Mouse (Mus musculus) midbrain, embryonic 11.5 days (tissue): ENCODE measurements at regions not wholly inside any gene's neighbourhood (a gene's known extent, or its start where the extent isn't known, plus 50 kb on each side); places are given as distances from the start of the nearest gene placed in this dataset.

Experiments used
- ATAC-seq: fragments of 200-750 bp; cut with Nextera tagmentation; 2 replicates; pipeline ENCODE4 v1.8.0; 2017; ENCODE audit warnings: moderate TSS enrichment, moderate library complexity; ENCODE audit not compliant: low FRiP score
- DNase-seq: peaks from one replicate; pipeline ENCODE4 v3.0.0; 2015; ENCODE audit warnings: low spot score; ENCODE audit errors: missing footprints
- H3K27ac ChIP-seq: fragments of 300-500 bp; sonication (generic); 2 replicates; pipeline ENCODE4 v1.5.1; 2014; ENCODE audit warnings: low read depth, low read length
- H3K27me3 ChIP-seq: fragments of 300-500 bp; sonication (generic); 2 replicates; pipeline ENCODE4 v1.6.1; 2014; ENCODE audit warnings: mild to moderate bottlenecking, low read length, moderate library complexity, mixed read lengths; ENCODE audit not compliant: control insufficient read depth, insufficient read depth
- H3K36me3 ChIP-seq: fragments of 300-500 bp; sonication (generic); 2 replicates; pipeline ENCODE4 v1.6.1; 2014; ENCODE audit warnings: mild to moderate bottlenecking, low read length, moderate library complexity, mixed read lengths; ENCODE audit not compliant: control insufficient read depth, insufficient read depth
- H3K4me1 ChIP-seq: fragments of 300-500 bp; sonication (generic); 2 replicates; pipeline ENCODE4 v1.6.1; 2014; ENCODE audit warnings: low read length; ENCODE audit not compliant: control insufficient read depth, insufficient read depth
- H3K4me2 ChIP-seq: fragments of 300-500 bp; sonication (generic); 2 replicates; pipeline ENCODE4 v1.6.1; 2014; ENCODE audit warnings: mild to moderate bottlenecking, moderate library complexity
- H3K4me3 ChIP-seq: fragments of 300-500 bp; sonication (generic); 2 replicates; pipeline ENCODE4 v1.5.1; 2014; ENCODE audit warnings: low read depth, low read length
- H3K9ac ChIP-seq: fragments of 300-500 bp; sonication (generic); 2 replicates; pipeline ENCODE4 v1.6.1; 2014; ENCODE audit warnings: low read length
- H3K9me3 ChIP-seq: fragments of 300-500 bp; sonication (generic); 2 replicates; pipeline ENCODE4 v1.6.1; 2016; ENCODE audit warnings: low read length; ENCODE audit not compliant: control insufficient read depth
- WGBS: fragments of 180-500 bp; shearing (Covaris S2); extraction: QIAGEN DNeasy Blood & Tissue Kit; methylation state at CpG from one replicate; pipeline ENCODE4 v1.1.7; 2014; 5-methylcytosine and 5-hydroxymethylcytosine counted together

DNA sequence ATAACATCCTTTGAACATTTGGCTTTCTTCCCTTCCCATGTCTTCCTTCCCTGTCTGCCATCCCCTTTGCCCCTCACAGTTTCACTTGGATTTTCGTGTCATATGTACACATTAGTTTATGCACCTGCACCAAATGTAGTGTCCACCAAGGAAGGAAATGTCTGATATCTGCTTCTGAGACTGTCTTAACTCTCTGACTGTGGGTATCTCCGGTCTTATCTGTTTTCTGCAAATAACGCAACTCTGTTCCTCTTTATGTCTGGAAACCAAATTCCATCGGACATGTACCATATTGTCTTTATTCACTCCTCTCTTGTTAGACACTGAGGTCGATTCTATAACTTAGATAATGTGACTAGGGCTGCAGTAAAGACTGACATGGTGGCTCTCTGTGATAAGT, 113.6 kb downstream of the Tmem30b start:
- H3K9ac ChIP-seq: no peak overlapping the region
- no peak overlapping the region for H3K4me2 ChIP-seq
- ATAC-seq (no peak), DNase-seq (no peak)
- H3K9me3 ChIP-seq: no peaks in the 10 kb centered on the region
- H3K4me1 ChIP-seq: no peaks in the 10 kb centered on the region
- no peak overlapping the region for H3K4me3 ChIP-seq
- no peaks in the 10 kb centered on the region; the same call in 1 of the 2 replicates for H3K27me3 ChIP-seq
- H3K36me3 ChIP-seq: no peaks in the 10 kb centered on the region
- WGBS: 86% methylated on average over 5 of the region's 5 CpGs
- H3K27ac ChIP-seq: no peak overlapping the region

DNA sequence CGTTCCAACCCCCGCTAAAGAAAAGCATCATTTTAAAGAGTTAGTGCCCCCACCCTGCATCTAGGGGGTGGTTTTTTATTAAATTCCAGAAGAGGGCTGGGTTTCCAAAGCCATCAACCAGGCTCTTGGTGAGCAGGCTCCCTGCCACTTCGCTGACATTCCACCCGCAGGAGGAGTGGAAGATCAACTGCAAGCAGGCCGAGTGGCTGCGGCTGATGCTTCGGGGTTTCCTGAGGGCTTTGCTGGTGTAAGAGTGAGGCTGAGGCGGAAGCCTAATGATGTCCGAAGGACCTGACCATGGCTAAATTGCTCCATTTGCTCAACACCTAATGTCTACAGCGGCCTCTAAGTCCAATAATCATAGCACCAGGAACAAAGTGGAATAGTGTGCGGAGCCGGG, 118.0 kb downstream of the Tmem30b start:
- H3K4me3 ChIP-seq: no peak overlapping the region
- no peak overlapping the region for H3K27ac ChIP-seq
- DNase-seq (no peak), ATAC-seq (no peak)
- no peak overlapping the region for H3K9ac ChIP-seq
- no peaks in the 10 kb centered on the region for H3K36me3 ChIP-seq
- H3K4me2 ChIP-seq: no peak overlapping the region
- no peaks in the 10 kb centered on the region for H3K4me1 ChIP-seq
- no peaks in the 10 kb centered on the region for H3K9me3 ChIP-seq
- H3K27me3 ChIP-seq: no peaks in the 10 kb centered on the region; the same call in 1 of the 2 replicates
- 67% methylated on average over 12 of the region's 12 CpGs for WGBS

DNA sequence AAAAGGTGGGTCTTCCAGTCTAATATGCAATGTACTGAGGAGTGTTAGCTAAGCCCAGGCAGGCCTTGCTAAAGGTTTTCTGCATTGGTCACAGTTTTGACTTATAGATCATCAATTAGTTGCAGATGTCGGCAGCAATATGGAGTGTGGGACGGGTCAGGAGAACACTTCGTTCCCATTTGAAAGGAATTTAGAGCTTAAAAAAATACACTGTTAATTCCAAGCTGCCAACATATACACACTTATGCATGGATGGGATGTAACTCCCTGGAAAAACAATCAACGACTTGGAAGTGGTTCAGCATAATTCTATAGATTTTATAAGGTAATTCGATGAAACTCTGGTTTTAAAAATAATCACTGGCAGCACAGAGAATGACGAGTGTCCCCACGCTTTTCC, 121.4 kb downstream of the Tmem30b start:
- Histone ChIP-seq H3K9ac (no peak overlapping the region), H3K9me3 (no peaks in the 10 kb centered on the region), H3K4me1 (no peaks in the 10 kb centered on the region), H3K36me3 (no peaks in the 10 kb centered on the region), H3K4me2 (no peak overlapping the region), H3K27me3 (no peaks in the 10 kb centered on the region; the same call in 1 of the 2 replicates), H3K4me3 (no peak overlapping the region), H3K27ac (no peak overlapping the region)
- ATAC-seq (no peak), DNase-seq (no peak)
- WGBS: 87% methylated on average over 7 of the region's 7 CpGs

DNA sequence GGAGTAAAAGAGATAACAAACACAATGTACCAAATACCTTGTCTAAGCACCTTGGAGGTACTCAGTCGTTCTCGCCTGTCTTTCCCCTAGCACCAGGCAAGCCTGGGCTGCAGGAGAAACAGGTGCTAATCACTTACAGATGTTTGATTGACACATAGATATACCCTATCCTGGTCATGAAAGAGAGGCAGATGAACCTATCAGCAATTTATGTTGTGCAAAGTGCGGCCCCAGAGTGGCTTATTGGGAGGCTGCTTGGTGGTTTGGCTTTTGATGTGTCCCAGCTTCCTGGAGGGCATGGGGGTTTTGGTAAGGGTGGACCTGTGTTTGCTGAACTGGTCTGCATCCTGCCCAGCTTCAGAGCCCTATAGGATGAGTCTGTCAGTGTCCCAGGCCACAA, 129.1 kb downstream of the Tmem30b start:
- no peak overlapping the region for H3K4me2 ChIP-seq
- ATAC-seq (no peak), DNase-seq (peak; percentile 47)
- no peaks in the 10 kb centered on the region for H3K36me3 ChIP-seq
- no peaks in the 10 kb centered on the region for H3K27me3 ChIP-seq
- 81% methylated on average over 3 of the region's 3 CpGs for WGBS
- no peak overlapping the region for H3K27ac ChIP-seq
- no peak overlapping the region for H3K9ac ChIP-seq
- no peaks in the 10 kb centered on the region for H3K9me3 ChIP-seq
- no peak overlapping the region for H3K4me3 ChIP-seq
- H3K4me1 ChIP-seq: no peaks in the 10 kb centered on the region

DNA sequence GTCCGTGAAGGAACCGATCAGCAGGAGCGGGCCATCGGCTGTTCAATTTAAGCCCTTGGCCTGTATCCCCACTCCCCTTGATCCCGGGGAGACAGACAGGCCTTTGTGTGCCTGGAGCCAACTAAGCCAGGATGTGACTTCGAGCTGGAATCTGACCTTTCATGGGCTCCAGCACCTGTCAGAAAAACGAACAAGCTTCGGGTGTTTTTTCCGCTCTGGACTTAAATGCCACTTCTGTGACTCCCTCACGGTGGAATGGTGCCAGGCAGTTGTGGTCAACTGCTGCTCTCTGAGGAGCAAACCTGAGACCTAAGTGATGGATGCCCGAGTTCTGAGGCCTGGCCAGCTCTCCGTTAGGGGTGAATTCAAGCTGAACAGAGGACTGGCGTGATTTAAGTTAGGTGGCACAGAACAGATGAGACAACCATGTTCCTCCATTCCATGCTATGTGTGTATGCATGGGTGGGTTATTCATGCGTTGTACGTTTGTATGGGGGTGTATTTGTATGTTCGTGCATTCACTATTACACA, 129.8 kb downstream of the Tmem30b start:
- peak; percentile 84 for DNase-seq

DNA sequence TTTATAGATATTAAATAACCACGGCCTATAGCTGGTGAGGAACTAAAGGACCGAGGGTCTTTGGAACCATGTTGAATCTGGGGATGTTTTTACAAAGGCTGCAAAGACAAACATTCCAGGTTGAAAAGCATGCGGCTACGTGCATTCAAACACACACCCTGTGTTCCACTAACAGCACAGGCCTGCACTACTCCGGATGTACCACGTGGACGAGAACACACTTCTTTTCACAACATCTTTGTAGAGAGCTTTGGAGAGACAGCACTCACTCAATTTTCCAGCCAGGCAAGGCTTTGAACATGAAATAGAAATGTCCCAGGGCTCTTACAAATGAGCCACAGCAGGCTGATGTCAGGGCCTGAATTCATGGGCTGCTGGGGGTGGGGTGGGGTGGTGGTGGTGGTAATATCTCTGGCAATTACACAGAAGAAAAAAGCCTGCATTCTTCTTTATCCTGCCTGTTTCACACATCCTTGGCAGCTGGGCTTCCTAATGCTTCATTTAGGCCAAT, 129.3 kb downstream of the Slc38a6 start:
- Histone ChIP-seq H3K36me3 (no peaks in the 10 kb centered on the region), H3K4me1 (no peaks in the 10 kb centered on the region), H3K9me3 (no peaks in the 10 kb centered on the region), H3K27me3 (no peaks in the 10 kb centered on the region), H3K27ac (no peak overlapping the region), H3K4me2 (no peak overlapping the region), H3K4me3 (no peak overlapping the region), H3K9ac (no peak overlapping the region)
- 78% methylated on average over 7 of the region's 7 CpGs for WGBS
- ATAC-seq: no peak
- DNase-seq: peak; percentile 77

More for the DNA sequence above, 129.8 kb downstream of the Tmem30b start:
- Histone ChIP-seq H3K36me3 (no peaks in the 10 kb centered on the region), H3K4me2 (no peak overlapping the region), H3K27ac (no peak overlapping the region), H3K9me3 (no peaks in the 10 kb centered on the region), H3K4me1 (no peaks in the 10 kb centered on the region), H3K27me3 (no peaks in the 10 kb centered on the region), H3K4me3 (no peak overlapping the region), H3K9ac (no peak overlapping the region)
- 55% methylated on average over 16 of the region's 16 CpGs for WGBS
- ATAC-seq: no peak

DNA sequence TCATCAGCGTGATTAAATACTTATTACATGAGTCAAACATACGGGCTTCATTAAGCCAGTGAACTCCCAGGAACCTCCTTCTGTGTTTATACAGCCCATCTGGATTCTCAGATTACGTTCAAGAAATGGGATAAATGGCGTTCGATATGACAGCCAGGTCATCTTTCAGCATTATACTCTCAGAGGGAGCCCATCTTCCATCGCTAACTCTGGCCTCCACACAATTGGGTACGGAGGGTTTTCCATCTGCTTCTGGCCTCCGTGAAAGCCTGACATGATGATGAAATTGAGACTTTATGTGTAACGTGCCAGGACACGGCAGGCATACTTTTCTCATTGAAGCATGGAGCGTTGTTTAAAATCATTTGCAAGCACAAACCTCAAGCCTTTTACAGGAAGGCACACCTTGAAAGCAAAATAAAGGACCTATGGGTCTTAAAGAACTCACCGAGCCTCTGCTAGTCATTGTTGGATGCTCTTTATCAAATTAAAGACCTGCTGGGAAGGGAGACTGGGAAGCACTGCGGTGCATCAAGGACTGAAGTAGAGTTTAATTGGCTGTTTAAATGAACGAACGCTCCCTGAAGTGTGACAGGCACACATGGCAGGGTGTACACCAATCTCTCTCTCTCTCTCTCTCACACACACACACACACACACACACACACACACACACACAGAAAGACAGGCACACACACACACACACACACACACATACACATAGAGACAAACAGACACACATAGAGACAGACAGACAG, 127.0 kb downstream of the Slc38a6 start:
- Histone ChIP-seq H3K4me1 (no peaks in the 10 kb centered on the region), H3K27me3 (no peaks in the 10 kb centered on the region), H3K9me3 (no peaks in the 10 kb centered on the region), H3K9ac (no peak overlapping the region), H3K4me3 (no peak overlapping the region), H3K4me2 (no peak overlapping the region), H3K36me3 (no peaks in the 10 kb centered on the region), H3K27ac (no peak overlapping the region)
- 72% methylated on average over 15 of the region's 15 CpGs for WGBS
- DNase-seq: peak; percentile 44
- no peak for ATAC-seq

DNA sequence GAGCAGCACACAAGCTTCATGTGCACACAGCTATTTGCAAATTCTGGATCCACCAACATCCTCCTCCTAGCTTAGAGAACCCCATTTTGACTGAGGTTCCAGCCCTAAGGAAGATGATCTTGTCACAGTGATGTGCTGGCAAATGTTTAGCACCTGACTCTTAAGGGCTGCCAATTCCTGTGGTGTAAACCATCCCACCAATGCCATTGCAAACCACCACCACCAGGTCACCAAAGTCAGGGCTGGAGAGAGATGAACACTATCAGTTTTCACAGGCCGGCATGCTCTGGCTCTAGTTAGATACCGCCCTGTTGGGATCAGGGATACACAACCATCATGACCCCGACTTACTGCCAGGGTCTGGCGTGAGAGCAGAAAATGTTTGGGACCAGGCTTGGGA, 125.9 kb downstream of the Slc38a6 start:
- Histone ChIP-seq H3K4me3 (no peak overlapping the region), H3K9ac (no peak overlapping the region), H3K9me3 (no peaks in the 10 kb centered on the region), H3K4me1 (no peaks in the 10 kb centered on the region), H3K36me3 (no peaks in the 10 kb centered on the region), H3K4me2 (no peak overlapping the region), H3K27me3 (no peaks in the 10 kb centered on the region), H3K27ac (no peak overlapping the region)
- DNase-seq (peak; percentile 53), ATAC-seq (no peak)
- WGBS: 77% methylated on average over 4 of the region's 4 CpGs

DNA sequence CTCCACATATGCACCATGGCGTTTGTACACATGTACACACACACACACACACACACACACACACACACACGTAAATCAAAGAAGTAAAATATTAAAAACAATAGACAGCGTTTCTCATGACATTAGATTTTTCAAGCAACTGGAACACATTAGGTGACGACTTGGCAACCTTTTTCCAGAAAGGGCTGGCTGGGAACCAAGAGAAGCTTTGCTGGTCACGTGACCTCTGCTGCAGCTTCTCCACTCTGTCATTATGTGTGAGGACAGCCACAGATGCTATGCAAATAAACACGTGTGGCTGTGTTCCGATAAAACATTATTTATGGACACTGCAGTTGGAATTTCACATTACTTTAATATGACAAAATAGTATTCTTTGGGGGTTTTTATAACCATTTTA, 124.3 kb downstream of the Slc38a6 start:
- no peaks in the 10 kb centered on the region for H3K9me3 ChIP-seq
- no peak overlapping the region for H3K27ac ChIP-seq
- H3K36me3 ChIP-seq: no peaks in the 10 kb centered on the region
- peak; percentile 60 for DNase-seq
- H3K4me1 ChIP-seq: no peaks in the 10 kb centered on the region
- H3K27me3 ChIP-seq: no peaks in the 10 kb centered on the region
- 85% methylated on average over 7 of the region's 7 CpGs for WGBS
- H3K4me3 ChIP-seq: no peak overlapping the region
- H3K9ac ChIP-seq: no peak overlapping the region
- no peak for ATAC-seq
- no peak overlapping the region for H3K4me2 ChIP-seq
